Mouse (Mus musculus): ENCODE results near the gene Mpped2. TPM values are rescaled to one million over a fixed set of nuclear protein-coding genes. Genes with fewer than 3 reads are reported as not detected.

Mpped2 gene
- total RNA-seq (2014; rRNA removed) (0.37 TPM in 1 of 2 replicates, not detected in the other), polyA plus RNA-seq (2012; rRNA removed) (0.20 and 0.41 TPM in 2 replicates)

- 2% methylated on average over 48 of the region's 56 CpGs for WGBS
- H3K27ac ChIP-seq (replicated peaks; ENCODE audit: insufficient read depth, low read depth, low read length): no peak within 1 kb of the TSS
These were observed at the start of gene Mpped2 for GRCm38 (mm10) chr2:106692783-106693701. TSS of gene Mpped2 (plus strand) at chr2:106693269.

GRCm38 (mm10) chr2:106644782-106645181 is 48.3 kb upstream of the Mpped2 start:
- TF ChIP-seq CTCF (IDR thresholded peaks at IDR 0.05; ENCODE audit: low read depth, low read length) (no peak), POLR2A (IDR thresholded peaks at IDR 0.05; ENCODE audit: extremely low read depth, insufficient read depth, low read length) (no peak)
- WGBS: 33% methylated on average over 3 of the region's 3 CpGs
- Histone ChIP-seq H3K79me2 (ENCODE audit: control insufficient read depth, insufficient read depth, low read length) (no peaks in the 10 kb centered on the region), H3K27ac (replicated peaks; ENCODE audit: insufficient read depth, low read depth, low read length) (no peak overlapping the region), H3K36me3 (ENCODE audit: control insufficient read depth, insufficient read depth, low read length) (no peaks in the 10 kb centered on the region), H3K27me3 (ENCODE audit: control insufficient read depth, insufficient read depth, low read length) (peaks cover 2% of the 10 kb centered on the region; the same call in 1 of the 2 replicates), H3K4me3 (ENCODE audit: insufficient read depth, low read depth, low read length) (no peak overlapping the region), H3K9ac (ENCODE audit: low read depth, low read length) (no peak overlapping the region), H3K4me1 (ENCODE audit: control insufficient read depth, insufficient read depth, low read length) (peaks cover 3% of the 10 kb centered on the region; the same call in 1 of the 2 replicates)
- DNase-seq (ENCODE audit: extremely low read depth, low read depth, low spot score): peak; percentile 84

More at GRCm38 (mm10) chr2:106692783-106693701, at the start of gene Mpped2:
- Histone ChIP-seq H3K27me3 (ENCODE audit: control insufficient read depth, insufficient read depth, low read length) (0 out of 2 replicates have a peak, but pooled peaks cover 3% of the 10 kb centered on the region), H3K79me2 (ENCODE audit: control insufficient read depth, insufficient read depth, low read length) (no peaks in the 10 kb centered on the region), H3K4me1 (ENCODE audit: control insufficient read depth, insufficient read depth, low read length) (no peaks in the 10 kb centered on the region), H3K36me3 (ENCODE audit: control insufficient read depth, insufficient read depth, low read length) (no peaks in the 10 kb centered on the region), H3K9ac (ENCODE audit: low read depth, low read length) (peak within 1 kb of the TSS; percentile 51), H3K4me3 (ENCODE audit: insufficient read depth, low read depth, low read length) (peak within 1 kb of the TSS; percentile 51)
- TF ChIP-seq POLR2A (IDR thresholded peaks at IDR 0.05; ENCODE audit: extremely low read depth, insufficient read depth, low read length): no peak
- peak; percentile 53 for TF ChIP-seq CTCF (IDR thresholded peaks at IDR 0.05; ENCODE audit: low read depth, low read length)
- peak; percentile 22 for DNase-seq (ENCODE audit: extremely low read depth, low read depth, low spot score)

DNA sequence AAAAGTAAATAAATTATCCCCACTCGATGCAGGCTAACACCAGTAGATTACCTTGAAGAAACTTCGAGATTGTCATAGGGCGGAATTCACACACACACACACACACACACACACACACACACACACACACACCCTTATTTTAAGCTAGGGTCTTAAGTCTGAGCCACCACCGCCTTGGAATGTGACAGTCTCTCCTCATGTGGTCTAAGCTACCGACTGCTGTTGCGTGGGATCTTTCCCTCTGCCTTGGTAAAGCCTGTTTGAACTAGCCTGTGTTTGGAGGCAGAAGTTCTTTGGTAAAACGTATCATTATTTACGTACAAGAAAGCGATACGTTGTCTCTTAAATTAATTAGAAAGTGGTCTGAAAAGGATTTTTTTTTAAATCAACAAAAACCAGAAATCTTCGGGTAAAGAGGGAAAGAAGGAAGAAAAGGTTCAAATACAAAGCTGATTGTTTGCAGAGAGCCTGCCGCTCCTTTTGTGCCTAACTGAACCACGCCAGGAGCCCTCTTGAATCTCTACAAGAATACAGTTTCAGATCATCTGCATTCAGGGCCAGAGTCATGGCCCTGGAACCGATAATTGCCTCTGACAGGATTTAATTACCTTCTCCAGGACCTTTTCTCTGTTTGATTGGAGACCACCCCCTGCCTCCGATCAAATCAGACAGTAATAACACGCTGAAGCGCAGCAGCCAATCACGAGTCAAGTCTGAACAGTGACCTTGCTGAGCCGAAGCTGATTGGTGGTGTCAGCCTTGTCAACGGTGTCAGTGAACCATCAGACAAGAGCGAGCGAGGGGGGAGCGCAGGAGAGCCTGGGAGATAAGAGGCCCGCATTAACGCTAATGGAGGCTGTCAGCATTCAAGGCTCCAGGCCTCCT is 43.1 kb upstream of the Mpped2 start:
- Histone ChIP-seq H3K27ac (replicated peaks; ENCODE audit: insufficient read depth, low read depth, low read length) (no peak overlapping the region), H3K9ac (ENCODE audit: low read depth, low read length) (no peak overlapping the region), H3K4me3 (ENCODE audit: insufficient read depth, low read depth, low read length) (no peak overlapping the region), H3K79me2 (ENCODE audit: control insufficient read depth, insufficient read depth, low read length) (no peaks in the 10 kb centered on the region), H3K27me3 (ENCODE audit: control insufficient read depth, insufficient read depth, low read length) (peaks cover 2% of the 10 kb centered on the region; the same call in 1 of the 2 replicates), H3K4me1 (ENCODE audit: control insufficient read depth, insufficient read depth, low read length) (peaks cover 9% of the 10 kb centered on the region; the same call in 1 of the 2 replicates), H3K36me3 (ENCODE audit: control insufficient read depth, insufficient read depth, low read length) (no peaks in the 10 kb centered on the region)
- WGBS: 7% methylated on average over 25 of the region's 25 CpGs
- peak; percentile 67 for DNase-seq (ENCODE audit: extremely low read depth, low read depth, low spot score)
- TF ChIP-seq CTCF (IDR thresholded peaks at IDR 0.05; ENCODE audit: low read depth, low read length): no peak
- TF ChIP-seq POLR2A (IDR thresholded peaks at IDR 0.05; ENCODE audit: extremely low read depth, insufficient read depth, low read length): no peak

DNA sequence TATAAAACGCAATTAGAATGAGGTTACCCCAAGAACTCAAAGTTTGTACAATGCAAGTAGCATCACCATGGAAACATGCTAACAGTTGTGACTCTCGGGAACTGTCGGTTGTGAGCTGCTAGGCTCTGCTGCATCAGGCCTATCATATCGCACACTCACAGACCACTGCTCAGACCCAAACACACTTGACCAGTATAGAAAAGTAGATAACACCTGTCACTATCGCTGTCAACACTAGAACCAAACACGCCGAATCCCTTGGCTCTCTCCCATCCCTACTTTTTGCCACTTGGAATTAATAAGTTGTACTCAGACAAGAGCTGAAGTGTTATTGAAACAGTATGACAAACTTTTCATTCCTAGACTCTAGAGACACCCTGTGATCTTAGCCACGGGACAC is 40.9 kb upstream of the Mpped2 start:
- no peak overlapping the region for H3K27ac ChIP-seq (replicated peaks; ENCODE audit: insufficient read depth, low read depth, low read length)
- H3K36me3 ChIP-seq (ENCODE audit: control insufficient read depth, insufficient read depth, low read length): no peaks in the 10 kb centered on the region
- H3K4me3 ChIP-seq (ENCODE audit: insufficient read depth, low read depth, low read length): no peak overlapping the region
- peaks cover 2% of the 10 kb centered on the region; the same call in 1 of the 2 replicates for H3K27me3 ChIP-seq (ENCODE audit: control insufficient read depth, insufficient read depth, low read length)
- no peaks in the 10 kb centered on the region for H3K79me2 ChIP-seq (ENCODE audit: control insufficient read depth, insufficient read depth, low read length)
- no peak for DNase-seq (ENCODE audit: extremely low read depth, low read depth, low spot score)
- 88% methylated on average over 8 of the region's 8 CpGs for WGBS
- TF ChIP-seq POLR2A (IDR thresholded peaks at IDR 0.05; ENCODE audit: extremely low read depth, insufficient read depth, low read length) (no peak), CTCF (IDR thresholded peaks at IDR 0.05; ENCODE audit: low read depth, low read length) (no peak)
- H3K4me1 ChIP-seq (ENCODE audit: control insufficient read depth, insufficient read depth, low read length): peaks cover 9% of the 10 kb centered on the region; the same call in 1 of the 2 replicates
- no peak overlapping the region for H3K9ac ChIP-seq (ENCODE audit: low read depth, low read length)

DNA sequence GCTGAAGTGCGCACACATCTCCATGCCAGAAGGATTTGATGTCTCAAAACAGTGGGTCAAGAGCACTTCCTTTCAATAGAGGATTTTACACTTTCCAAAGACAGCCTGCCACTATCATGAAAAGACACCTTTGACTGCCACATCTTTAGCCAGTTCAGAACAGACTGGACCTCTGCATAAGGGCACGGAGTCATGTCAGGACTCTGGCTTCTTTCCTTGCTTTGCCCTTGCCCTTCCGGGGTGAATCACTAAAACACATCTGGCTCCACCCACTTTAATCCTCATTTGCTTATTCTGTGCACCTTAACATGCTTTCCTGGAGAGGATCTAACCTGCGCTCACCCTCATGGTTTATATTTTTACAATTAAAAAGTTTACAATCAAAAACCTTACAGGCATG is 40.3 kb upstream of the Mpped2 start:
- Histone ChIP-seq H3K36me3 (ENCODE audit: control insufficient read depth, insufficient read depth, low read length) (no peaks in the 10 kb centered on the region), H3K9ac (ENCODE audit: low read depth, low read length) (no peak overlapping the region), H3K27ac (replicated peaks; ENCODE audit: insufficient read depth, low read depth, low read length) (no peak overlapping the region), H3K27me3 (ENCODE audit: control insufficient read depth, insufficient read depth, low read length) (peaks cover 2% of the 10 kb centered on the region; the same call in 1 of the 2 replicates), H3K4me1 (ENCODE audit: control insufficient read depth, insufficient read depth, low read length) (peaks cover 9% of the 10 kb centered on the region; the same call in 1 of the 2 replicates), H3K4me3 (ENCODE audit: insufficient read depth, low read depth, low read length) (no peak overlapping the region), H3K79me2 (ENCODE audit: control insufficient read depth, insufficient read depth, low read length) (no peaks in the 10 kb centered on the region)
- TF ChIP-seq CTCF (IDR thresholded peaks at IDR 0.05; ENCODE audit: low read depth, low read length) (no peak), POLR2A (IDR thresholded peaks at IDR 0.05; ENCODE audit: extremely low read depth, insufficient read depth, low read length) (no peak)
- DNase-seq (ENCODE audit: extremely low read depth, low read depth, low spot score): peak; percentile 81
- 53% methylated on average over 4 of the region's 4 CpGs for WGBS

All from liver, adult 2 months (tissue).